18 mouse cellular contexts compared by ENCODE assay signal in genomic region chr7:75899102-75899501, GRCm38 (mm10).
"Had no signal": no experiment of that assay in that cellular context is flagged by ENCODE, and none has a peak within 500 bp of the region (broad histone marks: within the 10 kb centered on the region; RNA-seq: fewer than 3 reads in every experiment).

No protein-coding gene starts in this region.

- H3K27ac ChIP-seq: kidney, embryonic 15.5 days; left cerebral cortex, adult 2 months; liver, embryonic 14.5 days; lung, embryonic 15.5 days; macrophage; midbrain, embryonic 10.5 days; neural tube, embryonic 12.5 days; neural tube, embryonic 15.5 days; stomach, embryonic 15.5 days had no signal

- H3K4me2 ChIP-seq: kidney, embryonic 15.5 days; liver, embryonic 11.5 days; lung, embryonic 15.5 days; neural tube, embryonic 12.5 days; neural tube, embryonic 15.5 days; stomach, embryonic 15.5 days had no signal

- H3K4me1 ChIP-seq: kidney, embryonic 15.5 days; lung, embryonic 15.5 days; neural tube, embryonic 12.5 days; neural tube, embryonic 15.5 days; stomach, embryonic 15.5 days had no signal

- H3K36me3 ChIP-seq: kidney, embryonic 15.5 days; lung, embryonic 15.5 days; midbrain, embryonic 10.5 days; neural tube, embryonic 12.5 days; neural tube, embryonic 15.5 days; stomach, embryonic 15.5 days had no signal

- H3K27me3 ChIP-seq: kidney, embryonic 15.5 days; lung, embryonic 15.5 days; neural tube, embryonic 12.5 days; neural tube, embryonic 15.5 days; stomach, embryonic 15.5 days had no signal

- H3K9me3 ChIP-seq: kidney, embryonic 15.5 days; lung, embryonic 15.5 days; midbrain, embryonic 10.5 days; neural tube, embryonic 12.5 days; neural tube, embryonic 15.5 days; stomach, embryonic 15.5 days had no signal

- DNase-seq: kidney, adult 11 months; kidney, adult 8-10 months; kidney, postnatal 10 days; kidney, postnatal 36 days; layer of hippocampus, postnatal 36 days; midbrain, embryonic 14.5 days; thymus, adult 18-20 months; thymus, postnatal 36 days had no signal

- H3K4me3 ChIP-seq: kidney, embryonic 15.5 days; left cerebral cortex, adult 2 months; lung, embryonic 15.5 days; midbrain, embryonic 10.5 days; neural tube, embryonic 12.5 days; neural tube, embryonic 15.5 days; stomach, embryonic 15.5 days had no signal

- H3K9ac ChIP-seq: kidney, embryonic 15.5 days; liver, embryonic 14.5 days; lung, embryonic 15.5 days; neural tube, embryonic 12.5 days; neural tube, embryonic 15.5 days; stomach, embryonic 15.5 days had no signal
